Mouse (Mus musculus) heart, adult 2 months (tissue): ENCODE measurements at regions not wholly inside any gene's neighbourhood (a gene's known extent, or its start where the extent isn't known, plus 50 kb on each side); places are given as distances from the start of the nearest gene placed in this dataset.

ENCODE experiments used
- EP300 ChIP-seq: fragments of 200-500 bp; IDR thresholded peaks from 2 replicates; pipeline ENCODE4 v1.6.1; 2011; ENCODE audit warnings: low read depth, low read length, control low read depth; ENCODE audit not compliant: insufficient read depth
- POLR2A ChIP-seq: fragments of 200-500 bp; IDR thresholded peaks from 2 replicates; pipeline ENCODE4 v1.6.1; 2011; ENCODE audit warnings: mild to moderate bottlenecking, low read depth, low read length, control low read depth; ENCODE audit not compliant: insufficient read depth

- TF ChIP-seq POLR2A (no peak), EP300 (no peak)
Observed at GRCm38 (mm10) chr9:94210467-94211249, 327.2 kb downstream of the 1190002N15Rik start.
